Mouse (Mus musculus): Measurements from ENCODE around the gene F5. TPM values are rescaled to one million over a fixed set of nuclear protein-coding genes. Genes with fewer than 3 reads are reported as not detected.

F5 gene
- 3.7 TPM for polyA plus RNA-seq (2014; fragmentation: Illumina TruSeq; extraction: RNeasy Lipid Tissue Mini Kit (QIAGEN cat#74804); ENCODE audit: low read depth, low replicate concordance)

DNA sequence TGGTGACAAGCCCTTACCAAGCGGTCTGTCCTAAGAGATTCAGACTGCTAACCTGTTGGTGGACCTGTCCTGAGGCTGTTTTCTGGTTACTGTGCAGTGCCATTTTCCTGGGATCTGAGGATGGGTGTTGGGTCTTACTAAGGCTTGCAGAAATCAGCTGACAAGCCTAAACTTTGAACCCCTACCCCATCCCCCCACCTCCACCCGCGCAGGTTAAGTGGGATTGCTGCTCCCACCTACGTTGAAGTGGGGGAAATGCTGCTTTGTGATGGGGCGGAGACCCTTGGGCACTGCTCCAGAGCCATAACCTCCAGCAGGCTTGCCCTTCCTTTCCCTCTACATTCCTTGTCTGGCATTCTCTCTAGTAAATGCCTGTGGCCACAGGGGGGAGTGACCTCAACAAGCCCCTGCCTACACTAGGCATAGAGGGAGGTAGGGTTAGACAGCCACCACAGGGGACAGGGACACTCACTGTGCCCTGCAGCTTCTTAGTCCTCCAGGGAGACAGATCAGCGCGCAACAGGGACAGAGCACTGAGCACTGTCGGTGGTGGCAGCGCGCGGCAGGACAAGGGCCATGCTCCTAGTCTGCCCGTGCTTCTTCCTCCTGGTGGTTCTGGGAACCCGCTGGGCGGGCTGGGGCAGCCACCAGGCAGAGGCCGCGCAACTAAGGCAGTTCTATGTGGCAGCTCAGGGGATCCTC, at the start of gene F5:
Gene F5, plus strand, starts transcription at position 452 of the 702 bp plus-strand sequence.

DNA sequence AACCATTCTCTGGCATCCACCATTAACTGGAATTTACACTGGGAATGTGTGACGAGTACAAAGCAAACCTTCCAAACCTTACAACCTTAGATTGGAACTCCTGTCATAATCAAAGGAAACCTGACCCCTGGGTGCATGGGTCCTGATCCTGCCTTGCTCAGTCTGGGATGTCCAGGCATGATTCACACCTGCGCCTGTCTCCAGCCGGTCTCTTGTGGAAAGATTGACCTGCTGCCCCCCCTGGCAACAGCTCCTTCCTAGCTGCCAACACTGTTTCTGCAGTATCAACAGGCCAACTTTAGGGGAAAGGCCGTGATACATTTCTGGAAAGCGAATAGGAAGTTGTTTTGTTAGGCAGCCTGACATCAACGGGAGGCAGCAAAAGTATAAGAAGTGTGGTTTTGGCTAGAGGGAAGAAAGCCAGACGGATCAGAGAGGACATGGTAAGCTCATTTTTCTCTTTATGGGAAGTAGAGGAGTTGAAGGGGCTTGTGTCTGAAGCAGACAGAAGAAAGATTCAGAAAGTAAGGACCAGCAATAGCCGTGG, 36.6 kb upstream of the F5 start, which contains the start of gene Selp:
Gene Selp, plus strand, starts transcription at position 318 of the 547 bp plus-strand sequence.

DNA sequence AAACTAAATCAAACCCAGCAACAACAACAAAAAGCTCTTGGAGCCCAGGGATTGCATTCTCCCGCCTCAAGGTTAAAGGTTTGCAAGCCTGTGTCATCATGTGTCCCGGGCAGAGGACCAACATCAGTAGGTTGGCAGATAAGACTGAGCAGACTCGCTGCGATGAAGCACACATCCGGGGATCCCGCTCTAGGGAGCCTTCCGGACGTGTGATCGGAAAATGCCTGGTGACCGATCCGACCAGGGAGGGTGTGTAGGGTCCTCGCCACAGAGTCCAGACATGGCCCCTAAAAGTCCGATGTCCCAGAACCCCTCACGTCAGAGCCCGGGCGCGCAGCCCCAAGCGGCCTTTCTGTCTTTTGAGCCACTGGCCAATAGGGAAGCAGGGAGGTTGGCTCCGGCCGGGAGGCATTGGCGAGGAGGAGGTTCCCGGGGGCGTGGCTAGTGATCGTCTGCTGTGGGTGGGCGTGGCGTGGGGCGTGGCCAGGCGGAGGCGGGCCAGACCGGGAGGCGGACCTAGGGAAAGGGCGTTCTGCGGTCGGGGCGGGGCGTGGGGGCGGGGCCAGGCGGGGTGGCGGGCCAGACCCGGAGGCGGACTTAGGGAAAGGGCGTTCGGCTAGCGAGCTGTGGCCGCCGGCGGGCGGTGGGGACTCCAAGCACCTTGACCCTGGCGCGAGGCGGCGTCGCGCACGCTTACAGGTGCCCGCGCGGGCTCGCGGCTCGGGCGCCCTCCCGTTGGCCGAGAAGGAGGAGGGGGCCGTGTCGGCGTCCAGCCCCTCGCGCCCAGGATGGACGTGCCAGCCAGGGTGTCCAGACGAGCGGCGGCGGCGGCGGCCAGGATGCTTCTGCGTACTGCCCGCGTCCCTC, 97.1 kb downstream of the F5 start, which contains the start of gene Slc19a2:
Gene Slc19a2, plus strand, starts transcription at position 582 of the 867 bp plus-strand sequence.

Other genes with a start within 250 kb of the F5 start
- 60.6 TPM for gene Scyl3, start 222.7 kb upstream of the F5 start, polyA plus RNA-seq (2014; fragmentation: Illumina TruSeq; extraction: RNeasy Lipid Tissue Mini Kit (QIAGEN cat#74804); ENCODE audit: low read depth, low replicate concordance)
- 3.2 TPM for gene BC055324, start 157.0 kb upstream of the F5 start, polyA plus RNA-seq (2014; fragmentation: Illumina TruSeq; extraction: RNeasy Lipid Tissue Mini Kit (QIAGEN cat#74804); ENCODE audit: low read depth, low replicate concordance)
- gene Mettl18, start 156.9 kb upstream of the F5 start, polyA plus RNA-seq (2014; fragmentation: Illumina TruSeq; extraction: RNeasy Lipid Tissue Mini Kit (QIAGEN cat#74804); ENCODE audit: low read depth, low replicate concordance), result 9.5 TPM
- gene Sele, start 103.6 kb upstream of the F5 start, polyA plus RNA-seq (2014; fragmentation: Illumina TruSeq; extraction: RNeasy Lipid Tissue Mini Kit (QIAGEN cat#74804); ENCODE audit: low read depth, low replicate concordance), result not detected
- gene Sell, start 89.9 kb upstream of the F5 start, polyA plus RNA-seq (2014; fragmentation: Illumina TruSeq; extraction: RNeasy Lipid Tissue Mini Kit (QIAGEN cat#74804); ENCODE audit: low read depth, low replicate concordance), result 21.8 TPM
- gene Selp, start 36.6 kb upstream of the F5 start, polyA plus RNA-seq (2014; fragmentation: Illumina TruSeq; extraction: RNeasy Lipid Tissue Mini Kit (QIAGEN cat#74804); ENCODE audit: low read depth, low replicate concordance), result 3.8 TPM
- 18.2 TPM for gene Slc19a2, start 97.2 kb downstream of the F5 start, polyA plus RNA-seq (2014; fragmentation: Illumina TruSeq; extraction: RNeasy Lipid Tissue Mini Kit (QIAGEN cat#74804); ENCODE audit: low read depth, low replicate concordance)
- gene Ccdc181, start 123.7 kb downstream of the F5 start, polyA plus RNA-seq (2014; fragmentation: Illumina TruSeq; extraction: RNeasy Lipid Tissue Mini Kit (QIAGEN cat#74804); ENCODE audit: low read depth, low replicate concordance), result 30.1 TPM
- gene Nme7, start 152.3 kb downstream of the F5 start, polyA plus RNA-seq (2014; fragmentation: Illumina TruSeq; extraction: RNeasy Lipid Tissue Mini Kit (QIAGEN cat#74804); ENCODE audit: low read depth, low replicate concordance), result 14.4 TPM
- 37.6 TPM for gene Blzf1, start 155.7 kb downstream of the F5 start, polyA plus RNA-seq (2014; fragmentation: Illumina TruSeq; extraction: RNeasy Lipid Tissue Mini Kit (QIAGEN cat#74804); ENCODE audit: low read depth, low replicate concordance)